Mouse (Mus musculus): ENCODE results near the gene Abhd17b.
"Not testable (repeated sequence)": the region's sequence is repeated elsewhere in the genome, so short reads cannot be mapped to it uniquely, and the experiment has no call there.

Abhd17b gene

DNA sequence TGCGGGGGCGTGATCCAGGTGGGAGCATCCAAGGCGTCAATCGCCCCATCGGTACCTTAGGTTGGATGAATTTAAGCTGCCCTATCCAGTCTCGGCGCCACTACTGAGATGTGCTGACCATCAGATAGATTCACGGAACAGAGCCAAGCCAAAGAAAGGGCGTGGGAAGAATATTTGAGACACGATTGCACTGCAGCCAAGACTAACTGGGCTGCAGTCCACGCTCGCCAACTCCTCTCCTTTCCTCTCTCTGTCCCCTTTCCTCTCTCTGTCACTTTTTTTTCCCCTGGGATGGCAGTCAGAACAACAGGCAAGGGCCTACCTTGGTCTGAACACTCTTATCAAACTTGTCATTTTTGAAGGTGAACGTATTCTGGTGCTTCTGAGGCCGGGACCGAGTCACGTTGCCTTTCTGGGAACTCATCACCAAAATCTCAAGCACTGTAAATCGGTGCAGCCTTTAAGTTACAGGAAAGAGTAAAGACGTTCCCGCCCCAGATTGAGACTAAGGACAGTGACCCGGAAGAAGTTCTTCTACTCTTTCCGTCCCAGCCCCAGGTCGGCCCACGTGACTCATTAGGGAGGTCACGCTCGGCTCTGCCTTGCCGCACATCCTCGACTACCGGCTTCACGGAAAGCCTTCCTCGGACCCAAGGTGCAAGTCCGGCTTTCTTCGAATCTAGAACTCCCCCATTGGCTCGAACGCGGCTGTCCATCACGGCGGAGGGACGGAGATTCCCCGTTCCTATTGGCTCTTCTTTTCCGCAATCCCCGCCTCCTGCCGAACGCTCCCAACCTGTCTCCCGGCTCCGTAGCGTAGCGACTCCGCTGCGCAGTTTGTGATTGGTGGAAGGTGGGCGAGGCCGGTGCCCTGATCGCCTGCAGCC, 457 bp upstream of the Abhd17b start, which contains the start of gene 1110059E24Rik:
Gene 1110059E24Rik (minus strand): TSS at position 692 of the 887 bp plus-strand sequence.
- DNase-seq (ENCODE audit: low spot score): peak; percentile 93

DNA sequence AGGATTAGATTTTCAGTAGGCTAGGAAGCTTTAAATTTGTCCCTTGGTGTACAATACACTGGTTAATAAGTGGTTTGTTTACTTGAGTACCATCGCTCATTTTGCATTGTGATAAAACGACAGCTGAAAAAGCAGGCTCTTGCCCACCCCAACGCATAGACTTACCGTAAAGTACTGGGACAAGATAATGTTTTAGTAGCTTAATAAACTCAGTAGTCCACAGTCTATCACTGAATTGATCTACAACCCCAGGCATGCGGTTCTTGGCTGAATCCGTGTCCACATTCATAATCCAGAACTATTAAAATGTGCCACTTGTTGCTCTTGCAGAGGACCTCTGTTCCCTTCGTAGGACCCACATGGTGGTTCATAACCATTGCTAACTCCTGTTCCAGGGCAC, 1.8 kb downstream of the Abhd17b start:
- no peak for DNase-seq (ENCODE audit: low spot score)

DNA sequence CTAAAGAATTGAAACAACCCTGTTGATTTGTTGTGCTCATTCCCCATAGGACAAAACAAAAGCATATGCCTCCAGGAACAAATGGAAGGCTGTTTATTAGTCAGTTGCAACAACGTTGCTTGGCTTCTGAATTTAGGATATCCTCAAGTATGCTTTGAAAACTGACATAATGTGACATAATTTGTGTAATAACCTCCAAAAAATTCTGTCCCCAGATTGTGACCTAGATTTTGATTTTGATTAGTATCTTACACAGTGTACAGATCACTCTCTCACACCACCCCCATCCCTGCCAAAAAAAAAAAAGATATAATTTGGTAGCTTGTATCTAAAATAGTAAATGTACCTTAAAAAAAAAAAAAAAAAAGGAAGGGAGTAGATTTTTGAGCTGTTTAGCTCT, 7.7 kb downstream of the Abhd17b start:
- DNase-seq (ENCODE audit: low spot score): no peak

DNA sequence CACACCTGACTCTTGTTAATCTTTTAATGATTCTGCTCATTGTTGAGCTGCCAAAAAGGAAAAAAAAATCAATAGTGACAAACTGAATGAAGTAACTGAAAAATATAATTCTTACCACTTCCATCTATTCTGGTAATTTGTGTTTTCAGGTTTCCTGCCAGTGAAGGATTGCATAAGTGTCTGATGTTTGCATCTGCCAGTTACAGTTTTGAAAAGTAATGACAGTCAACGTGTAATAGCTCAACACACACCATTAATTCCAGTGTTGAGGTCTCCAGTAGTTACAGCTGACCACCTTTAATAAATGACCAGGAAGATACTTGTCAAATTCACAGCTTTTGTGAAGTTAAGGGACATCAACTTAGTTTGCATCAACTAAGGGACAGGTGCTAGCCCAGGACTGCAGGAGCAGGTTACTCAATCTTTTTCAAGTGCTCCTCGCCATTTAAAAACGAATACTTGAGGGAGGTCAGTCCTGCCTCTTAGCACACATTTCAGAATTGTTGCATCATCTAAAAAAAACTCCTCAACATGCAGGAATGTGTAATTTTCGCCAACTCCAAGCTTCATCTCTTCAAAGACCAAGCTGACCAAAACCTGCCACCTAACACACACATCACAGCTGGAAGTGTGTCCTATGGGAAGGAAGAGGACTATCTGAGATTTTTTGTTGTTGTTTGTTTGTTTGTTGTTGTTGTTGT, 10.9 kb downstream of the Abhd17b start:
- no peak for DNase-seq (ENCODE audit: low spot score)

DNA sequence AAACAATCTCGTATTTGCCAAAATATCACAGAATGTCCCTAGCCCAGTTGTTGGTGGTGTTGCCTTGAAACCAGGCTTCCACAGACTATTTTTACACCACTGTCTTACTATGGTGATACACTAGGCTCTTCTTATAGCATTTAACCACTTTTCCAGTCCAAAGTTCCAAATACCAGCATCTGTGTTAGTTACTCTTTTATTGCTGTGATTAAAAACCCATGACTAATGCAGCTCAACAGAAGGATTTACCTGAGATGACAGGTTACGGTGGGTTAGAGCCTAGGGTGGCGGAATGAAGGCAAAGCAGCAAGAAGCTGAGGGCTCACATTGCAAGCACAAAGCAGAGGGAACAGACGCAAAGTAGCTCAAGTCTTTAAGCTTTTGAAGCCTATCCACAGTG, 16.7 kb downstream of the Abhd17b start:
- DNase-seq (ENCODE audit: low spot score): no peak

DNA sequence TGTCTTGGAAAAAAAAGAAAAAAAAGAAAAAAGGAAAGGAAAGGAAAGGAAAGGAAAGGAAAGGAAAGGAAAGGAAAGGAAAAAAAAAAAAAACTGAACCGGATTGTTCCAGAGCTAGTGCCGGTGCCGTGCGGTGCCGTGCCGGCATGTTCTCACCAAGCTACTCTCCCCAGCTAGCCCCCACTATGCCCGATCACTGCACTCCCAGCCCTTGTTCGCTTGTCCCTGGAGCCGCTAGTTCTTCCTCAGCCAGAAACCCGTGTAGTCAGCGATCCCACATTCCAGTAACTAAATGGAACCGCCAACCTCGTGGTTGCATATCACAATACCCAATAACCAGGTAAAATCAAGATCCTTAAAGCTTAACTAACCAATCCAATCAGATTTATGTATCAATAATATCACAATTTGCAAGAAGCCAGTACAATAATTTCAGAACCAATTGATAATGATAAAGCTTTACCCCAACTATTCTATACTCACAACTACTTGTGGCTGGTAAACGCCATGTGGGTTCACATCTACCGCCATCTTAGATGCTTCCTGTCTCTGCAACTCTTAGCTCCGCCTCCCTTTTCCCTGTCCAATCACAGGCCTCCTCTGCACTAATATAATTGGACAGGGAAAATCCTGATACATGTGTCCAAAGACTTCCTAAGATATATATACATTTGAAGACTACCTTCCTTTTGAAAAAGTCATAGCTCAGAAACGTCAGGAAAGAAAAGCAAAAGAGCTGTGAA, 21.5 kb downstream of the Abhd17b start:
- DNase-seq (ENCODE audit: low spot score): no peak

DNA sequence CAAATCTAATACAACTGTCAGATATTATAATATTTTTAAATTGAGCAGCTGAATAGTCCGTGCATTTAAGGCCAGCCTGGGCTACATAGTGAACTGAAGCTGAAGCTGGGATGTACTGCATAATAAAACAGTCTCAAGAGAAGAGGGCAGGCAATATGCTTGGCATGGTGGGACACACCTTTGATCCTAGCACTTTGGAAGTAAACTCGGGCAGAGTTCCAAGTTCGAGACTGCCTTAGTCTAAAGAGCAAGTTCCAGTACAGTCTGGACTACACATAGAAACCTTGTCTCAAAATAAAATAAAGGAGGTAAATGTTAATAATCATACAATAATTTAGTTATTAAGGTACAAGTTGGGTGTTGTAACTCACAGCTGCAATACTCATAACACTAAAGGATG, 27.1 kb downstream of the Abhd17b start:
- no peak for DNase-seq (ENCODE audit: low spot score)

DNA sequence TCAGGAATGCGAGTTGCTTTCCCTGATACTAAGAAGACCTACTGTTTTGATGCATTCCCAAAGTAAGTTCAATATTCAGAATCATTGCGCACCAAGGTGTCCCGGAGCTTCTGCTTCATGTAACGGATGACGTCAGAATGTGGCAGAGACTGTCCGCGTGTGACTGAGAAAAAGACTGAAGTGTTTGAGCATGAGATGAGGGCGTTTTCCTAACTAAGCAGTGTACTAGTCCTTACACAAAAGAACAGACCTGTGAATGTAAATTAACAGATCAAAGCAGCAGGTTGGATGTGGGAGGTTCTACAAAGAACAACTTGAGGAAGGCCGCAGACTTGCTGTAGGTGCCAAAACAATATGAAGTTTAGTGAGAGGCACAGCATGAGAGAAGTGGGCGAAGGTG, 28.0 kb downstream of the Abhd17b start:
- DNase-seq (ENCODE audit: low spot score): no peak

DNA sequence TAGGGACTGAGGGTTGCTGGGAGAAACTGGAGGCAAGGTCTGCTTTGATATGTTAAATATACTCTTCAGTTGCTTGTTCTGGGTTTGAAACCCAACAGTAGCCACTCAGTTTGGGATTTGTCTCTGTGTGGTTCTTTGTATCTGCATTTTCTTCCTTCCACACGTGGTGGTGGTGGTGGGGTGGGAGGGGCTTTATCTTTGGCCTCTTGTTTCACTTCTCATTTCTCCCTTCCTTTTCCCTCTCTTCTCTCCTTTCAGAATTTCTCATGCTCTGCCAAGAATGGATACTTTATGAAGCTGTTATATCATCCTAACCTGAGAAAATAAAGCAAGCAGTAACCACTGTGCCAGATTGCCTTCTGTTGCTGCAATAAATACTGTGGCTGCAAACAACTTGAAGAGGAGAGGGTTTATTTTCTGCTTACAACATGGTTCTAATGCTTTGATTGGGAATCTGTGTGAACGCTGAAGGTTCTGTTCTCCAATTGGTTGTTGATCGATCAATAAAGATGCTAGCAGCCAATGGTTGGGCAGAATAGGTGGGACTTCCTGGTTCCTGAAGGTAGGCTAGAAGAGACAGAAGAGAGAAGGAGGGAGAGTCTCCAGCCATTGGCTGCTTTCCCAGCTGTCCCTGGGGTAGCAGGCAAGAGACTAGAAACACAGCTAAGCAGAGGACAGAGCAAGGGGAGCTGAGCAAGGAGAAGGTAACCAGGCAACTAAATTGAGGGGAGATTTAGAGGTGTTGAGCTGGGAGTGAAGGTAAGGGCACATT, 60.5 kb downstream of the Abhd17b start:
- DNase-seq (ENCODE audit: low spot score): peak; percentile 80

DNA sequence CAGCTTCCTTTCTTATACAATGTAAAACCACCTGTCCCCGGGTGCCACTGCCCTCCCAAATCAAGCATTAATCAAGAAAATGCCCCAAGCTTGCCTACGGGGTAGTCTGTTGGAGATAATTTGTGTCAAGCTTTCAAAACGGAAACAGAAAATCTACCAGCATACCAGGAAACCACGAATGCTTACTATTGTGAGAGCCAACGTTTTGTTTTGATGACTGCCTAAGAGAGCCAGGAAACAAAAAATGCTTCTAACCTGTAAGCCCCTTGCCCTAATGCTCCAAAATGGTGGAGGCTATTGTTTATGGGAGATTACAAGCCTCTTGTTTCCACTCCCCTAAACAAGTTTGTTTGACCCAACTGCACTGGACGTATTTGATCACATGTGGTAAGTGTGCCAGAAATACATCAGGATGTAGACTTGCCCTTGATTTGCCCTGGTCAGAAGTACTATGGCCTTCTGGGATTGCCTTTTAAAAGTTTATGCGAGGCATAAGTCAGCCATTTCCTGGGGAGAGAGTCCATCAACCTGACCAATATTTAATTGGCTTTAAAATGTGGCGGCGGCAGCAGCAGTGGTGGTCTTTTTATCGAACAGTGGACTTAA, 61.4 kb downstream of the Abhd17b start:
- DNase-seq (ENCODE audit: low spot score): peak; percentile 16

DNA sequence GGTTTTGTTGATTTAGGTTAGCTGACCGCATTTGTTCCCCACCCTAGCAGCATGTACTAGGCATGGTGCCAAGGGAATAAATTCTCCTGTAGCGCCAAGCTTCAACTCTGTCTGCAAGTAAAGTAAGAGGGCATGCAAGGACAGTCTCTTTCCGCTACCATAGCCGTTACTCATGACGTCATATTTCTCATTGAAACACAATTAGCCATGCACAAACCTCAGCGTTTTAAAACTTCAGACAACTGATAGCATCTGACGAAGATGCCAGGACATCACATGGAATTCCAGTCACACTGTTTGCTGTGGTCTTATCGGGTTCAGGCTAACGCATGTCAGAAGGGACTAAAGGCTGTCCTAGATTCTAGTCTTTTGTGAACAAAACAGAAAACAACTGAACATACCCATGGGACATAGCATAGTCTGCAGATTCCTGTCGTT, 62.0 kb downstream of the Abhd17b start:
- no peak for DNase-seq (ENCODE audit: low spot score)

DNA sequence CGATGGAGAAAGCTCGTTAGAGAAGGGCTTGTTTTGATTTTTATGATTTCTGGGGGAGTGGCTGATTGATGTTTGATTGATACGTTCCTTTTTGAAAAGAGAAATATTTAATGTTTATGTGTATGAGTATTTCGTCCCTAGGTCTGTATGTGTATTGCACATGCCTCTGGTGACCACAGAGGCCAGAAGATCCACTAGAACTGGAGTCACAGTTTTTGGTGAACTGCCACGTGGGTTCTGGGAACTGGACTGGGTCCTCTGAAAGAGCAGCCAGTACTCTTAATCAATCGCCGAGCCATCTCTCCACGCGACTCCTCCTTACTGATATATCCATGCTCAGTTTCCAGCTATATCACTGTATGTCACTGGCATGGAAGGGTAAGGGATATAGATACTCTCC, 62.5 kb downstream of the Abhd17b start:
- no peak for DNase-seq (ENCODE audit: low spot score)

DNA sequence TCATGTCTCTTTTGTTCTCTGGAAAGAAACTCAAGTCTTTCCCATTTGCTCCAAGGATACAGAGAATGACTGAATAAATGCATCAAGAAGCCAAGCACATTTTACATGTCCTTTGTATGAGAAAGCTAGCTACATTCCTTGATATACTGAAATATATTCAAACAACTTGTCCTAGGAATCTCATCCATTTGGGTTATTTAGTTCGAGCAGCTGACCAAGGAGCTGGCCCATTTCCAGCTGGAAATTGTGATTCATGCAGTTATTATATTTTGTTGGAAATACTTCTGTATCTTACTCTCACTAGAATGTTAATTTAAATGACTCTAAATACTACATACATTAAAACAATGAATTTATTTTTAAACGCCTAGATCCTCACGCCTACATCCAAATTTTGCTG, 63.5 kb downstream of the Abhd17b start:
- DNase-seq (ENCODE audit: low spot score): no peak

DNA sequence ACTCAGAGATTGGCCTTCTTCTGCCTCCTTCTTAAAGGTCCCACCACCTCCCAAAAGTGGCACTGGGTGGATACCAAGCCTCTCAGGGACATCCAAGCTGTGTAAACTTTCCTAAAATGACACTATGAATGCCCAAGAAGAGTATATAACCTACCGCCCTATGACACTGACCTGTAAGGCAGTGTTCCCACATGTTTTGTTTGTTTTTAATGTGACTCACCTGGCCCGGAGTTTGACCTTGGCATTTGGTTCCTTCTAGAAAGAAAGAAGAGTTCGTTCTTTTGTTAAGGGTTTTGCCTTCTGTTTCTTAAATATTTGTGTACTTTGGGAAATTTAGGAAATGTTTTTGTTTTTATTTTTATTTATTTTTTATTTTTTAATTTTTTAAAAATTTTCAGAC, 66.2 kb downstream of the Abhd17b start:
- no peak for DNase-seq (ENCODE audit: low spot score)

DNA sequence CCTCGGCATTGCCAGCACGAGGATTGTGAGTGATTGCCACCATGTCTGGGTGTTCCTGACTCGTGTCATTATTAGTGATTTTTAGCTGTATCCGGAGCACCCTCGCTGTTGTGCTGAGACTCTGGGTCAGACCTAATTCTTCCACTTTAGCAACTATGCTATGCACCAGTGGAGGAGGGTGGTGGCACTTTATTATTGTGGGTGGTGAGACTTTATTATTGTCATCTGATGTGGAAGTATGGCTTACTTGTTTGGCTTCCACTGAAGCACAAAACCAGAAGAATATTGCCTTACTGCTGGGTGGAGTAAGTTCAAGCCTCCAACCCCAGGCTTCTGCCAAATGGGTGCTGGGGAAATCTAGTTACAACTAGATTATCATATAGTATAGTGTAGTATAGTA, 68.0 kb downstream of the Abhd17b start:
- no peak for DNase-seq (ENCODE audit: low spot score)

DNA sequence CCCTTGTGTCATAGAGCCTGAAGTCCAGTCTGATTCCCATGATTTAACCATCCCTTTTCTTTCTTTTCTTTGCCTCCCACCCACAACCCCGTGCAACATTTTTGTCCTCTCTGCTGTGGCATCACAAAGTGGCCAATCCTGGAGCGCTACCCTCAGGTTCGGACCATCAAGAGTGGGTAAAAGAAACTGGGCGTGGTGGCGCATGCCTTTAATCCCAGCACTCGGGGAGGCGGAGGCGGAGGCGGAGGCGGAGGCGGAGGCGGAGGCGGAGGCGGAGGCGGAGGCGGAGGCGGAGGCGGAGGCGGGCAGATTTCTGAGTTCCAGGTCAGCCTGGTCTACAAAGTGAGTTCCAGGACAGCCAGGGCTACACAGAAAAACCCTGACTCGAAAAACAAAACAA, 70.3 kb downstream of the Abhd17b start:
- DNase-seq (ENCODE audit: low spot score): not testable (repeated sequence)

DNA sequence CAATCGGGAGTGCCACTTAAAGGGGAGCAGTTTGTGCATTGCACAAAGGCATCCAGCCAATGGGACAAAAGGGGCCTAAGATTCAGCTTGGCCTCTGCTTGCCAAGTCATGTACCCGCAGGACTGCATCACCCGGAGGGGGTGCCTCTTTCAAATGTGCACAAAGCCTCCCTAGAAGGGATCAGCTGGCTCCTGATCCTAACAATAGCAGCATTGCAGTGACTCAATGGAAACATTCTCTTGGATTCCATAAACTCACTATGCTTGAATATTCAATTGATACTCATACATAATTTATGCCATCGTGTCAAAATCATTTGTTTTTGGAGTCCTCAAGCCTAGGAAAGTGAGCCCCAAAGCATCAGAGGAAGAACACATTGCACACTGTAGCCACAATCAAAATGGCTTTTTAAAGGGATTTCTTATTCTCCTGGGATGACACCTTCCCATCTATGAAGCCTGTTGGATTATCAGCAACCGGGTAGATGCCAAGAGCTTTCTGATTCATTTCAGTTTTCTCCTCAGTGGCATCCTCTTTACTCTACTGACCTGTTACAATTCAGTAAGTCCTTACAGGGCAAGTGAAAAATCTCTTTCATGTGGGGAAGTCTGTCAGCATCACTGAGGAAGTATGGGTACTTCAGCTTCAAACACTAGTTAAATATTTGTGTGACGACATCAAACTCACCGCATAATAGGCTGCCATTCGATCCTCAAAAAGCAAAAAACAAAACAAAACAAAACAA, 71.1 kb downstream of the Abhd17b start:
- DNase-seq (ENCODE audit: low spot score): peak; percentile 23

DNA sequence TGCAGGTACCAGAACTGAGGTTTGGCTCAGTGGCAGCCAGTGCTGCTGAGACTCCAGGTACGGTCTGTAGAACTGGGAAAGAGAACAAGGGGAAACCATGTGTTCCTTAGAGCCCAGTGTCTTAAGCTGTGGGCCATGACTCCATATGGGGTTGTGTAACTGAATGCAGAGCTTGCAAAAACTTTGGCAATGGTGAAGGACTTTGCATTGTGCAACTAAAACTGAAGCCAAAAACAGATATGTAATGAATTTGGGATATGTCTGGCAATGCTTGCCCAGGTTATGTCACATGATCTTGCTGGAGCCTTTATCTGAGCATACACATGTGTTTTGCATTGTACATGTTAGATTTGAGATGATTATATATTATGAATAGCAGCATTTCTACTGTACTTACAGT, 72.2 kb downstream of the Abhd17b start:
- DNase-seq (ENCODE audit: low spot score): no peak

DNA sequence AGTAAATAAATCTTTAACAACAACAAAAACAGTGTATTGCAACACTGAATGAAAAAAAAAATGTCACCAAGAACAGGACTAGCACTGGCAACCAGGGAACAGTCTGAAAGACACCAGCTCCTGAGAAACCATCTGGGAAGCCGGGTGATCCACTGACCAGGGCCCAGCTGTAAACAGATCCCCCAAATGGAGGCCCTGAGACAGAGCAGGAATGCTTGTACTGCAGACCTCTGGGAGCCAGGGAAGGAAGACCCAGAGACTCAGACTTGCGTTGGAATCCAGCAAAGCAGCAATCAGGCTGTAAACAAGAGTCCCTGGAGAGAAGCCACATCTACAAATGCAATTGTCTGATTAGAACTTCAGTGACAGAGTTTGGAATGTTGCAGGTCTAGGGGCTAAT, 74.1 kb downstream of the Abhd17b start:
- no peak for DNase-seq (ENCODE audit: low spot score)

DNA sequence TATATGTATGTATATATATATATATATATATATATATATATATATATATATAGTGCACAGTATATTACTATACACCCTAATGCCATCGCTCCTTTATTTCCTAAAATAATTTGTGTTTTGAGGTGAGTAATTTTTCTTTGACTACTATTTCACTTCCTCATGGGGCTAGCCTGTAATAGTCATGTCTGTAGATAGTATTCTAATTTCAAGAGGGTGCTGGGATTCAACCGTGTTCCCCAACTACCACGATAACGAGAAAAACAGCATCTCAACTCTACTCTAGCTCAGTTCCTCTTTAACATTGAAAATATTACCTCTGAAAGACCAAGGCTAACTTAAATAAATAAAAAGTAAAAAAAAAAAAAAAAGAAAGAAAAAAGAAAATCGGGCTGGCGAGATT, 75.4 kb downstream of the Abhd17b start:
- DNase-seq (ENCODE audit: low spot score): no peak

DNA sequence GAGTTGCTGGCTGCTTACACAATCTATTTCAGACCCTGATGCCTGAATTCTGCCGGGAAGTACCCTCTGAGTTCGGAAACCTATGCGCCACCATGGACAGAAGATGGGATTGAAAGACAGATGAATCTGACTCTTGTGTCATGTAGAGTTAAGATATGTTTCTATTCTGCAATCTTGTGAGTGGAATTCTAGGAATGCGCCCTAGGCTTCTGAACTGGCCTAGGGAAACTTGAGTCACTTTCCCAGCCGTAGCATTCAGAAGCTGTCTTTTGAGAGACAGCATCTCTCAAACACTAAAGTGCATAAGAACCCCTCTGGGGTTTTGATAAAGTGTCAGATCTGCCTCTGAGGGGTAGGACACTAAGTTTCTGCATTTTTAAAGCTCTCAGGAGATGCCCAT, 78.9 kb downstream of the Abhd17b start:
- no peak for DNase-seq (ENCODE audit: low spot score)

All from T-cell, adult 2 months (primary cell).